Mouse (Mus musculus) hindbrain, embryonic 16.5 days (tissue): ENCODE data around the gene Hsf2. TPM values are rescaled to one million over a fixed set of nuclear protein-coding genes. Genes with fewer than 3 reads are reported as not detected.

Source experiments
- ATAC-seq: fragments of 200-750 bp; cut with Nextera tagmentation; 2 replicates; pipeline ENCODE4 v1.8.0; 2017; ENCODE audit warnings: moderate TSS enrichment, moderate library complexity
- H3K27ac ChIP-seq: fragments of 300-500 bp; sonication (generic); 2 replicates; pipeline ENCODE4 v1.5.1; 2014; ENCODE audit warnings: low read depth, mild to moderate bottlenecking, control low read depth, low read length, moderate library complexity
- H3K27me3 ChIP-seq: fragments of 300-500 bp; sonication (generic); replicated peaks from 2 replicates; pipeline ENCODE4 v1.6.1; 2014; ENCODE audit warnings: low read length; ENCODE audit not compliant: control insufficient read depth, insufficient read depth
- H3K36me3 ChIP-seq: fragments of 300-500 bp; sonication (generic); 2 replicates; pipeline ENCODE4 v1.6.1; 2014; ENCODE audit warnings: mild to moderate bottlenecking, low read length, moderate library complexity, mixed read lengths; ENCODE audit not compliant: control insufficient read depth, insufficient read depth
- H3K4me1 ChIP-seq: fragments of 300-500 bp; sonication (generic); 2 replicates; pipeline ENCODE4 v1.6.1; 2014; ENCODE audit warnings: low read depth, low read length; ENCODE audit not compliant: control insufficient read depth, insufficient read depth
- H3K4me2 ChIP-seq: fragments of 300-500 bp; sonication (generic); 2 replicates; pipeline ENCODE4 v1.6.1; 2014; ENCODE audit warnings: mild to moderate bottlenecking, low read length, control low read depth, moderate library complexity
- H3K4me3 ChIP-seq: fragments of 300-500 bp; sonication (generic); 2 replicates; pipeline ENCODE4 v1.5.1; 2014; ENCODE audit warnings: mild to moderate bottlenecking, low read length, control low read depth, moderate library complexity
- H3K9ac ChIP-seq: fragments of 300-500 bp; sonication (generic); 2 replicates; pipeline ENCODE4 v1.6.1; 2014; ENCODE audit warnings: low read depth, mild to moderate bottlenecking, control low read depth, low read length, moderate library complexity
- H3K9me3 ChIP-seq: fragments of 300-500 bp; sonication (generic); 2 replicates; pipeline ENCODE4 v1.6.1; 2014; ENCODE audit warnings: mild to moderate bottlenecking, low read length, moderate library complexity; ENCODE audit not compliant: control insufficient read depth
- WGBS: fragments of 180-500 bp; shearing (Covaris S2); extraction: QIAGEN DNeasy Blood & Tissue Kit; methylation state at CpG from one replicate; pipeline ENCODE4 v1.1.7; 2014; 5-methylcytosine and 5-hydroxymethylcytosine counted together
- polyA plus RNA-seq: library from polyadenylated mRNA; unstranded; fragments of >200 nt; fragmentation: Nextera tagmentation; extraction: Ambion mirVana; gene quantifications from 2 replicates; pipeline ENCODE4 v1.2.1, GENCODE M21; 2015

The Hsf2 gene
- polyA plus RNA-seq, 1 experiment from 2014 or later, result 35.6 TPM

DNA sequence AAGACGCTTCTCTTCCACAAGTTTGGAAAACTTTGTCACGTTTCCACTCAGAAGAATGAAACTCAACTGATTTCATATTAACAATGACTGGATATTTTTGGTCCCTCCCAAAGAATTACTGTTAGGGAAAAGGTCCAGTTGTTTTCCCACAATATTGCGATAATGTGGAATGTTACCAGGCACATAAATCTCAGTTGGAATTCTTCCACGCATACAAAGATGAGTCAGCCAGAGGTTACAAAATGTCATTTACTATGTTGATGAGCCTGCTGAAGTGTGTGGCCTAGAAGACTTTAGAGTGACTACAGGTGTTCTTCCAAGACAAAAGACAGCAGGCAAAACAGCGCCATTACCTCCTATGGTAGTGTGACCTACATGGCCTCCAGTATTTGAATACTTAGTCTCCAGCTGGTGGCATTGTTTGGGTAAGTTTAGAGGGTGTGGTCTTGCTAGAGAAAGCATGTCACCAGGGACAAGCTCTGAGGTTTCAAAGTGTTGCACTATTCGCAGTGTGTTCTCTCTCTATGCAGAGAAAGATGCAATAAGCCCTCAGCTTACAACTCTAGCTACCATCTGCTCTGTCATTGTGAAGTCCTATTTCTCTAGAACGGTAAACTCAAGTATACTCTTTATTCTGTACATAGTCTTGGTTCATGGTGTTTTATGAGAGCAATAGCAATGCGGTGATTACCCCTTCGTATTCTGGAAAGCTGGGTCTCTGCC lies 8.9 kb upstream of the Hsf2 start:
- H3K27ac ChIP-seq, result no peak overlapping the region
- H3K4me3 ChIP-seq, result no peak overlapping the region
- WGBS, result 68% methylated on average over 9 of the region's 9 CpGs
- H3K36me3 ChIP-seq, result no peaks in the 10 kb centered on the region
- H3K4me1 ChIP-seq, result no peaks in the 10 kb centered on the region
- no peaks in the 10 kb centered on the region for H3K9me3 ChIP-seq
- no peak overlapping the region for H3K4me2 ChIP-seq
- no peak overlapping the region for H3K9ac ChIP-seq
- H3K27me3 ChIP-seq, result no peaks in the 10 kb centered on the region; the same call in 1 of the 2 replicates
- no peak for ATAC-seq

- Histone ChIP-seq H3K27me3 (no peaks in the 10 kb centered on the region; the same call in 1 of the 2 replicates), H3K9ac (no peak overlapping the region), H3K9me3 (no peaks in the 10 kb centered on the region), H3K4me2 (no peak overlapping the region), H3K27ac (no peak overlapping the region), H3K4me3 (no peak overlapping the region), H3K4me1 (no peaks in the 10 kb centered on the region), H3K36me3 (no peaks in the 10 kb centered on the region)
- 38% methylated on average over 5 of the region's 5 CpGs for WGBS
- no peak for ATAC-seq
These were observed 4.5 kb upstream of the Hsf2 start for GRCm38 (mm10) chr10:57481717-57482116.

DNA sequence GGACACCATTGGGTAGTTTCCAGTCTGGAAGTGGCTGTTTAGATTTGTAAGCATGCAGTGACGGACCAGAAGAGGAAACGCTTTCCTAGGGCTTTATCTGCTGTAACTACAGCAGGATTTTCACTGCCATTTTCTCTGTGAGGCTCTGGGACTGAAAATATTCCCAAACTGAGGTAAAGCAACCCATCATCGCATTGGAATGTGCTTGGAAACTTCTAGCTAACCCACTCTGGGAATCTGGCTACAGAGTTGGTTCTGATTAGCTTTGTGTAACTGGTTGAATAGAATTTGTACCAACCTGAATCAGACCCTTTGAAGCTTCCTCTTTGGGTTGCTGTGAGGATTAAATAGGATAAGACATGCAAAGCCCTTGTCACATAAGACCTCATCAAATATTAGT lies 1.4 kb upstream of the Hsf2 start:
- Histone ChIP-seq H3K27me3 (no peaks in the 10 kb centered on the region; the same call in 1 of the 2 replicates), H3K9ac (no peak overlapping the region), H3K4me2 (no peak overlapping the region), H3K4me3 (no peak overlapping the region), H3K27ac (no peak overlapping the region), H3K36me3 (no peaks in the 10 kb centered on the region), H3K4me1 (peaks cover 6% of the 10 kb centered on the region), H3K9me3 (no peaks in the 10 kb centered on the region)
- ATAC-seq, result no peak
- 91% methylated on average over 3 of the region's 3 CpGs for WGBS

DNA sequence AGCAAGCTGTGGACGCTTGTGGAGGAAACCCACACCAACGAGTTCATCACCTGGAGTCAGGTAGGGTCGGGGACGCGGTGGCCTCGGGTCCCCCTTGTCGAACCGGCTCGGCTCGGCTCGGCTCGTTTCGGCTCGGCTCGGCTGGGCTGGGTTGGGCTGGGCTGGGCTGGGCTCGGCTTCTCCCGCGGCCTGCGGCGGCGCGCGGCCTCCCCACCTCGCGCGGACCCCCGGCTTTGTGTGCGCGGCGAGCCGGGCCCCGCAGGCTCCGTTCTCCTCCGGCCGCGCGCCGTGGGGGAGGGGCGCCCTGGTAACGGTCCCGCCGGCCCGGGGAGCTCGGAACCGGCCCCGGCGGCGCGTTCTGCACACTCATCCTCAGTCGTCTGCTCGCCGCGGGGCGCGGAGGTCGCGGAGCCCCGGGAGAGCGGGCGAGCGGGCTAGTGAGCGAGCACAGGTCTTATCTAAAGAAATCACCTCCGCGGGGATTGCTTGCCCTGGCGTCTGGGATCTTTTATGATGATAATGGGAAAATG lies 422 bp downstream of the Hsf2 start:
- Histone ChIP-seq H3K27me3 (no peaks in the 10 kb centered on the region), H3K4me1 (peaks cover 9% of the 10 kb centered on the region)
- under 1% methylated on average over 53 of the region's 65 CpGs for whole genome bisulfite sequencing

DNA sequence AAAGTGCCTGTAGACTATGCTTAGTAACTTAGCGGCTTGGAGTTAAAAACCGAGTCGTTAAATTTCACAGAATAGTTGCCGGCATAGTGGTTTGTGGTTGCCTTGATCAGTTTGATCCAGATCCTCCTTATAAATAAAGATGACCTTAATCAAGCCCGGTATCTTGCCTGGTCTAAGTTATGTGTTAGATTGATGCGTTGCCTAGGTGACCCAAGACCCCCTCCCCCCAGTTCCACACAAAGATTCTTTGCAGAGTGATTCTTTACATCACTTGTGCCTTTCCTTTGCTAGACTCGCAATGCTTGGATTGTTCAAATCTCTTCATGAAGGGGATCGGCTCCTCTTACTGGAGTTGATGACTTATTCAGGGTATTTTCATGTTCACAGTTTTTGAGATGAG lies 1.0 kb downstream of the Hsf2 start:
- peak overlapping the region; percentile 90 for H3K4me3 ChIP-seq
- H3K36me3 ChIP-seq, result no peaks in the 10 kb centered on the region
- H3K27me3 ChIP-seq, result no peaks in the 10 kb centered on the region
- H3K4me2 ChIP-seq, result peak overlapping the region; percentile 64
- peak overlapping the region; percentile 98; the same call in 1 of the 2 replicates for H3K27ac ChIP-seq
- H3K9me3 ChIP-seq, result no peaks in the 10 kb centered on the region
- peak overlapping the region; percentile 97 for H3K9ac ChIP-seq
- peaks cover 9% of the 10 kb centered on the region for H3K4me1 ChIP-seq
- WGBS, result under 1% methylated on average over 8 of the region's 8 CpGs
- no peak for ATAC-seq

More for the DNA sequence above, 422 bp downstream of the Hsf2 start:
- peak; percentile 88 for ATAC-seq
- Histone ChIP-seq H3K27ac (peak overlapping the region; percentile 98), H3K4me3 (peak overlapping the region; percentile 90), H3K4me2 (peak overlapping the region; percentile 64), H3K9me3 (no peaks in the 10 kb centered on the region), H3K36me3 (no peaks in the 10 kb centered on the region), H3K9ac (peak overlapping the region; percentile 97)

DNA sequence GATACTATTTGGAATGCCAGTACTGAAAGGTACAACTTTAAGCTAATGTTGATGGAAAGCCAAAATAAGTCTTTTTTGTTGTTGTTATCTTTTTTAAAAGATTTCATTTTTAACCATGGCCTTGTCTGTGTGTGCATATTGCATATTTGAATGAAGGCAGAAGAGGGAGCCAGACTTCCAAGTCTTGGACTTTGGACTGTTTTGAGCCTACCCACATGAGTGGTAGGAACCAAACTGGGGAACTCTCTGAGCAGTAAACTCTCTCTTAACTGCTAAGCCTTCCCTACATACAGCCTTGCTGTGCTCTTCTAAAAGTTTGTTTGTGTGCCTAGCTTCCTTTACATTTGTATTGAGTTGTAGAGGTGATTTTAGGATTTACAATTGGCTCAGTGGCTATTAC lies 2.4 kb downstream of the Hsf2 start:
- H3K36me3 ChIP-seq, result no peaks in the 10 kb centered on the region
- H3K27me3 ChIP-seq, result no peaks in the 10 kb centered on the region
- H3K4me3 ChIP-seq, result no peak overlapping the region
- ATAC-seq, result no peak
- no peak overlapping the region for H3K9ac ChIP-seq
- H3K4me2 ChIP-seq, result peak overlapping the region; percentile 64
- H3K9me3 ChIP-seq, result no peaks in the 10 kb centered on the region
- H3K4me1 ChIP-seq, result peaks cover 9% of the 10 kb centered on the region
- no peak overlapping the region for H3K27ac ChIP-seq

DNA sequence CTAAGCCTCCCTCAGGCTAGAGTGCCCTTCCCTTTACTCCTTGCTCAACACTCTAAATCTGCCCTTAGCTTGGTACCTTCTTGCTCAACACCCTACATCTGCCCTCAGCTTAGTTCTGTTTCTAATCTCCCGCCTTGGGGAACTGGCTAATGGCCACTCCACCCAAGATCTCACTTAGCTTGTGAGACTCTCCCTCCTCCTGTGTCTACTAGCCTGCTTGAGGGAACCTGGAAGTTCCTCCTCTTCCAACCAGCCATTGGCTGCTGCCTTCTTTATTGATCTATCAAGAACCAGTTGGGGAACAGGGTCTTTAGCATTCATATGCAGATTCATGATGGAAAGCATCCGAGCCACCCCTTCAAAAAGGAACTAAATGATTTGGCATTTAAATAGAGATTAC lies 5.9 kb downstream of the Hsf2 start:
- WGBS, result 56% methylated on average over 2 of the region's 2 CpGs
- H3K36me3 ChIP-seq, result no peaks in the 10 kb centered on the region
- H3K27me3 ChIP-seq, result no peaks in the 10 kb centered on the region
- H3K4me2 ChIP-seq, result no peak overlapping the region
- H3K9ac ChIP-seq, result no peak overlapping the region
- no peak for ATAC-seq
- H3K4me1 ChIP-seq, result peaks cover 9% of the 10 kb centered on the region
- H3K4me3 ChIP-seq, result no peak overlapping the region
- H3K9me3 ChIP-seq, result no peaks in the 10 kb centered on the region
- H3K27ac ChIP-seq, result no peak overlapping the region

- WGBS, result 90% methylated on average over 9 of the region's 9 CpGs
- no peaks in the 10 kb centered on the region for H3K9me3 ChIP-seq
- peaks cover 8% of the 10 kb centered on the region; the same call in 1 of the 2 replicates for H3K36me3 ChIP-seq
- no peak overlapping the region for H3K9ac ChIP-seq
- no peak overlapping the region for H3K4me3 ChIP-seq
- no peak overlapping the region for H3K4me2 ChIP-seq
- no peaks in the 10 kb centered on the region for H3K4me1 ChIP-seq
- no peak for ATAC-seq
- no peak overlapping the region for H3K27ac ChIP-seq
- H3K27me3 ChIP-seq, result no peaks in the 10 kb centered on the region
These were observed 13.4 kb downstream of the Hsf2 start for GRCm38 (mm10) chr10:57499414-57500156.

DNA sequence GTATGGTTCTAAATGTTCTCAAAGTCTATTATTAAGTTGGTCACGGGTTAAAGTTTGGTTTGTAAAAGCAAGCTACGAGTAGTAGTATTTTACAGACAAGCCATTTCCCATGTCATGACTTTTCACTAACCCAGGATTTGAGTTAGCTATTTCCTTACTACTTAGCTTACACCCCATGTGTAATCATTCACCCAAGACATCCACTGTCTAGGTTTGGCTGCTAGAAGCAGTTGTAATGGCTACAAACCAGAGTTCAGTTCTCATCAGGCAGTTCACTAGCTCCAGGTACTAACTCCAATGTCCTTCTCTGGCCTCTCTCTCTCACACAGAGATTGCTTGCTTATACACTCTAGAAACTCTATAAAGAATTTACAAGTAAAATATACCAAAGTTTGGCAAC lies 28.4 kb downstream of the Hsf2 start:
- peaks cover 37% of the 10 kb centered on the region for H3K36me3 ChIP-seq
- no peak overlapping the region for H3K4me3 ChIP-seq
- H3K4me1 ChIP-seq, result no peaks in the 10 kb centered on the region
- no peaks in the 10 kb centered on the region for H3K9me3 ChIP-seq
- WGBS, result 98% methylated on average over 2 of the region's 2 CpGs
- no peak for ATAC-seq
- H3K27me3 ChIP-seq, result no peaks in the 10 kb centered on the region
- H3K27ac ChIP-seq, result no peak overlapping the region
- no peak overlapping the region for H3K9ac ChIP-seq
- no peak overlapping the region for H3K4me2 ChIP-seq
